9 mouse cellular contexts compared by ENCODE assay signal in genomic region chr13:98836423-98837088, GRCm38 (mm10). TPM values are rescaled to one million over a fixed set of nuclear protein-coding genes. Genes with fewer than 3 reads are reported as not detected.
A peak's percentile ranks its signal among the peaks of the same experiment; 100 is the strongest.
DNase-seq lines count a peak whose midpoint lies in the region; ATAC-seq lines count a peak whose summit lies in the region.
"Had no signal": no experiment of that assay in that cellular context is flagged by ENCODE, and none has a peak within 500 bp of the region (broad histone marks: within the 10 kb centered on the region; RNA-seq: fewer than 3 reads in every experiment).

No protein-coding gene starts in this region.

- H3K27ac ChIP-seq in forebrain, embryonic 14.5 days (ENCODE audit: low read depth, low read length): no peak overlapping the region
- no peak overlapping the region for H3K27ac ChIP-seq in forebrain, embryonic 16.5 days (ENCODE audit: low read length)
- no peak overlapping the region for H3K27ac ChIP-seq in midbrain, embryonic 16.5 days (ENCODE audit: low read length)
- H3K27ac ChIP-seq in midbrain, embryonic 13.5 days: no peak overlapping the region

- H3K4me3 ChIP-seq in forebrain, embryonic 14.5 days (ENCODE audit: low read depth, low read length): no peak overlapping the region
- H3K4me3 ChIP-seq in forebrain, embryonic 16.5 days (replicated peaks; ENCODE audit: low read length): no peak overlapping the region
- H3K4me3 ChIP-seq in midbrain, embryonic 16.5 days (ENCODE audit: low read depth, low read length): no peak overlapping the region
- H3K4me3 ChIP-seq in midbrain, embryonic 13.5 days (replicated peaks): no peak overlapping the region

- H3K36me3 ChIP-seq in forebrain, embryonic 14.5 days (ENCODE audit: control insufficient read depth, insufficient read depth, low read length): peaks cover 32% of the 10 kb centered on the region
- H3K36me3 ChIP-seq in forebrain, embryonic 16.5 days (ENCODE audit: control insufficient read depth, insufficient read depth): peaks cover 12% of the 10 kb centered on the region
- H3K36me3 ChIP-seq in midbrain, embryonic 16.5 days (ENCODE audit: control insufficient read depth, insufficient read depth, low read length): no peaks in the 10 kb centered on the region
- peaks cover 26% of the 10 kb centered on the region; the same call in 1 of the 2 replicates for H3K36me3 ChIP-seq in midbrain, embryonic 13.5 days

- H3K9ac ChIP-seq in forebrain, embryonic 14.5 days (ENCODE audit: low read length): no peak overlapping the region
- no peak overlapping the region for H3K9ac ChIP-seq in forebrain, embryonic 16.5 days (replicated peaks; ENCODE audit: low read depth, low read length)
- H3K9ac ChIP-seq in midbrain, embryonic 16.5 days (ENCODE audit: low read depth, low read length): no peak overlapping the region
- no peak overlapping the region for H3K9ac ChIP-seq in midbrain, embryonic 13.5 days (replicated peaks)

- no peak for ATAC-seq in forebrain, embryonic 14.5 days
- ATAC-seq in forebrain, embryonic 16.5 days: no peak
- ATAC-seq in midbrain, embryonic 16.5 days: 0 out of 2 replicates have a peak, but pooled peaks have one; percentile 15
- no peak for ATAC-seq in midbrain, embryonic 13.5 days
- ATAC-seq in granulocyte monocyte progenitor cell, adult 5-6 weeks (replicated peaks; ENCODE audit: poor library complexity, severe bottlenecking): 0 out of 2 replicates have a peak, but pooled peaks have one; percentile 31

- no peak overlapping the region for H3K4me2 ChIP-seq in forebrain, embryonic 14.5 days (ENCODE audit: low read length)
- no peak overlapping the region for H3K4me2 ChIP-seq in forebrain, embryonic 16.5 days (ENCODE audit: low read length)
- H3K4me2 ChIP-seq in midbrain, embryonic 16.5 days (ENCODE audit: low read length): no peak overlapping the region
- no peak overlapping the region for H3K4me2 ChIP-seq in midbrain, embryonic 13.5 days (replicated peaks)

- no peaks in the 10 kb centered on the region for H3K9me3 ChIP-seq in forebrain, embryonic 14.5 days (replicated peaks; ENCODE audit: control insufficient read depth, low read length)
- no peaks in the 10 kb centered on the region for H3K9me3 ChIP-seq in forebrain, embryonic 16.5 days (ENCODE audit: control insufficient read depth, low read length)
- no peaks in the 10 kb centered on the region for H3K9me3 ChIP-seq in midbrain, embryonic 16.5 days (replicated peaks; ENCODE audit: control insufficient read depth, low read length, poor library complexity, severe bottlenecking)
- H3K9me3 ChIP-seq in midbrain, embryonic 13.5 days: no peaks in the 10 kb centered on the region

- peak; percentile 31 for DNase-seq in forebrain, embryonic 14.5 days (ENCODE audit: low spot score)
- DNase-seq in retina, embryonic 14.5 days (ENCODE audit: low spot score): peak; percentile 35
- no peak for DNase-seq in spleen, postnatal 36 days (ENCODE audit: low spot score in 2 of 2)
- DNase-seq in layer of hippocampus, adult 9-10 months (ENCODE audit: low spot score): no peak
- DNase-seq: kidney, postnatal 10 days had no signal

- H3K27me3 ChIP-seq in forebrain, embryonic 14.5 days (replicated peaks; ENCODE audit: control insufficient read depth, insufficient read depth, low read length): no peaks in the 10 kb centered on the region
- H3K27me3 ChIP-seq in forebrain, embryonic 16.5 days (replicated peaks; ENCODE audit: control insufficient read depth, insufficient read depth, low read length): no peaks in the 10 kb centered on the region
- no peaks in the 10 kb centered on the region for H3K27me3 ChIP-seq in midbrain, embryonic 16.5 days (ENCODE audit: control insufficient read depth, insufficient read depth, low read depth, low read length)
- H3K27me3 ChIP-seq in midbrain, embryonic 13.5 days: no peaks in the 10 kb centered on the region

- no peaks in the 10 kb centered on the region for H3K4me1 ChIP-seq in forebrain, embryonic 14.5 days (ENCODE audit: control insufficient read depth, insufficient read depth, low read length)
- no peaks in the 10 kb centered on the region for H3K4me1 ChIP-seq in forebrain, embryonic 16.5 days (replicated peaks; ENCODE audit: control insufficient read depth, insufficient read depth, low read length)
- no peaks in the 10 kb centered on the region for H3K4me1 ChIP-seq in midbrain, embryonic 16.5 days (ENCODE audit: control insufficient read depth, insufficient read depth, low read length)
- no peaks in the 10 kb centered on the region for H3K4me1 ChIP-seq in midbrain, embryonic 13.5 days (replicated peaks)

- 88% methylated on average over 6 of the region's 6 CpGs for WGBS in forebrain, embryonic 14.5 days
- 92% methylated on average over 6 of the region's 6 CpGs for WGBS in forebrain, embryonic 16.5 days
- WGBS in midbrain, embryonic 16.5 days: 86% methylated on average over 6 of the region's 6 CpGs
- WGBS in midbrain, embryonic 13.5 days: 91% methylated on average over 6 of the region's 6 CpGs

RNA-seq across cellular contexts. Expression of gene Fcho2, which starts 21.3 kb away (rescaled TPM):
- polyA plus RNA-seq in forebrain, embryonic 14.5 days (2014; fragmentation: Nextera tagmentation; extraction: Ambion mirVana): 14.7 and 19.8 TPM in 2 replicates
- 29.6 and 31.8 TPM in 2 replicates for polyA plus RNA-seq in forebrain, embryonic 16.5 days (2015; fragmentation: Nextera tagmentation; extraction: Ambion mirVana)
- 23.0 and 27.4 TPM in 2 replicates for polyA plus RNA-seq in midbrain, embryonic 16.5 days (2015; fragmentation: Nextera tagmentation; extraction: Ambion mirVana)
- 27.0 and 30.6 TPM in 2 replicates for polyA plus RNA-seq in midbrain, embryonic 13.5 days (2015; fragmentation: Nextera tagmentation; extraction: Ambion mirVana)
- total RNA-seq in granulocyte monocyte progenitor cell, adult 5-6 weeks (2014; fragmentation: Nextera tagmentation): 47.5 and 48.2 TPM in 2 replicates
- 14.7 TPM in 2 replicates for total RNA-seq in granulocyte monocyte progenitor cell, adult 5-6 weeks (2017)

Comparison
In these comparisons a context has a peak if more than half of its experiments do, and no peak if none do; other contexts are left out.
1. ATAC-seq: peak in midbrain, embryonic 16.5 days (single experiment) and granulocyte monocyte progenitor cell, adult 5-6 weeks (single experiment); none in forebrain, embryonic 14.5 days (single experiment), forebrain, embryonic 16.5 days (single experiment) and midbrain, embryonic 13.5 days (single experiment).
2. DNase-seq: peak in forebrain, embryonic 14.5 days (single experiment) and retina, embryonic 14.5 days (single experiment); none in spleen, postnatal 36 days (0 of 2) and layer of hippocampus, adult 9-10 months (single experiment).